Mouse (Mus musculus) cerebellum, adult 18-20 months (tissue): ENCODE results near the gene Hecw2.

ENCODE experiments used
- DNase-seq, 2 experiments: peaks; one replicate each; pipeline ENCODE4 v3.0.0; 2021

The Hecw2 gene

GRCm38 (mm10) chr1:53775036-53775435 is 419.9 kb downstream of the Hecw2 start:
- no peak for DNase-seq

GRCm38 (mm10) chr1:53774571-53774970 is 420.4 kb downstream of the Hecw2 start:
- DNase-seq: no peak

GRCm38 (mm10) chr1:53773994-53774393 is 421.0 kb downstream of the Hecw2 start:
- no peak for DNase-seq

DNA sequence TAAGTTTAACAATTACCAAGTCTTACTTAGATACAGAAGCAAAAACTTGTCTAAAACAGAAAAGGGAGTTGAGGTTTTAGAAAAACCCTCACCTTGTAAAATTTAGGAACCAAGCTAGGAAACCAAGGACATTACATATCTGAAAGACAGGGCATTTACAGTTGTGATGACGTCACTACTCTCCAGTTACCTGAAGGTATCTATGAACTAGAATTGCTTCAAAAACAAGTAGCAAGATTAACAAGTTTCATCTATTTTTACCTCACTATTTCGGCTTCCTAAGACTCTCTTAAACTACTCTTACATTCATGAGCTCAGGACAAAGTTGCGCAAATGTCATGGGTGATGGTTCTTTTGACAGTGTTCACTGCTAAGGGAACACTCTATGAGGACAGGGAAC is 422.0 kb downstream of the Hecw2 start:
- DNase-seq: no peak

DNA sequence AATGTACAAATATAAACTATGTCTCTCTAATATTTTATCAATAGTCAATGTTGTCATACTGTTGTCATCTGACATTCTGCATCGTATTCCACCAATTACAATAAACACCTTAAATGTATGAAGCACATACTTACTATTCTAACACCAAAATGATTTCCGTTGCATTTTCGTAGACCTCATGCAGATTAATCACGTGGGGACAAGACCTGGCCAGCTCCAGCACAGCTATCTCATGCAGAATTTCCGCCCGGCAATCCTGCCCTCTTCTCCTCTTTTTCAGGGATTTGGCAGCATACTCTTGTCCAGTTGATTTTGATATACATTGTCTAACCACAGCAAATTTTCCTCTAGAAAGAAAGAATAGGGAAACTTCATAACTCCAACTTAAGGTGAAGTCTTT is 423.5 kb downstream of the Hecw2 start:
- no peak for DNase-seq

GRCm38 (mm10) chr1:53766112-53766511 is 428.9 kb downstream of the Hecw2 start:
- no peak for DNase-seq

DNA sequence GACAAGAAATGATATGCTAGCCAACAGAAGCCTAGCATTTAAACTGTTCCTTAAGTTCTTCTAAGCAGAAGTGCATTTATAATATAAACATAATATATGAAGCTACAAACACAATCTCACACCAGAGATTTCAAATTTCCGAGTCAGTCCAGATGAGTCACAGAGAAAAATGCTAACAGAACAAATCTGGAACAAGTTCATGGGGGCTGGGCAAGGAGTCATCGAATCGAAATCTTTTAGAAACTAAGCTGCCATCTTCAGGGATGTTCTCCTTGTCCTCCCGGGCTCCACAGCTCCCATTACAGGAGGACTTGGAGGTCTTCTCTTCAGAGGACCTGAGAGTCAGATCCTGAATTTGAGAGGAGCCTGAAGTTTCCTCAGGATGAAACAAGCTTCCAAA is 437.7 kb downstream of the Hecw2 start:
- DNase-seq: no peak
